Mouse (Mus musculus) hindbrain, postnatal 0 days (tissue): Measurements from ENCODE around the gene Tmcc2. TPM values are rescaled to one million over a fixed set of nuclear protein-coding genes. Genes with fewer than 3 reads are reported as not detected.

Source experiments
- ATAC-seq: fragments of 200-750 bp; cut with Nextera tagmentation; 2 replicates; pipeline ENCODE4 v1.8.0; 2017; ENCODE audit warnings: mild to moderate bottlenecking, moderate TSS enrichment, moderate library complexity
- DNase-seq: peaks from one replicate; pipeline ENCODE4 v3.0.0-alpha.2; 2015; ENCODE audit warnings: low spot score
- H3K27ac ChIP-seq: fragments of 300-500 bp; sonication (generic); 2 replicates; pipeline ENCODE4 v1.5.1; 2014; ENCODE audit warnings: mild to moderate bottlenecking
- H3K27me3 ChIP-seq: fragments of 300-500 bp; sonication (generic); 2 replicates; pipeline ENCODE4 v1.6.1; 2014; ENCODE audit warnings: low read length, mixed read lengths; ENCODE audit not compliant: insufficient read depth
- H3K36me3 ChIP-seq: fragments of 300-500 bp; sonication (generic); 2 replicates; pipeline ENCODE4 v1.6.1; 2014; ENCODE audit warnings: low read length, mixed read lengths; ENCODE audit not compliant: insufficient read depth
- H3K4me1 ChIP-seq: fragments of 300-500 bp; sonication (generic); 2 replicates; pipeline ENCODE4 v1.6.1; 2014; ENCODE audit warnings: antibody characterized with exemption, low read length, mixed read lengths; ENCODE audit not compliant: insufficient read depth
- H3K4me2 ChIP-seq: fragments of 300-500 bp; sonication (generic); 2 replicates; pipeline ENCODE4 v1.6.1; 2014; ENCODE audit warnings: low read depth, mild to moderate bottlenecking, low read length, moderate library complexity, mixed read lengths
- H3K4me3 ChIP-seq: fragments of 300-500 bp; sonication (generic); 2 replicates; pipeline ENCODE4 v1.5.1; 2014; ENCODE audit warnings: low read length
- H3K9ac ChIP-seq: fragments of 300-500 bp; sonication (generic); replicated peaks from 2 replicates; pipeline ENCODE4 v1.6.1; 2014; ENCODE audit warnings: mild to moderate bottlenecking, low read length, moderate library complexity, mixed read lengths
- H3K9me3 ChIP-seq: fragments of 300-500 bp; sonication (generic); 2 replicates; pipeline ENCODE4 v1.6.1; 2016; ENCODE audit warnings: low read length, mixed read lengths
- CTCF ChIP-seq: IDR thresholded peaks from 2 replicates; pipeline ENCODE4 v1.5.1; 2016; ENCODE audit warnings: antibody characterized with exemption, control low read depth, low read depth
- WGBS: fragments of 180-500 bp; shearing (Covaris S2); extraction: QIAGEN DNeasy Blood & Tissue Kit; methylation state at CpG from one replicate; pipeline ENCODE4 v1.1.7; 2014; 5-methylcytosine and 5-hydroxymethylcytosine counted together
- polyA plus RNA-seq: library from polyadenylated mRNA; unstranded; fragments of >200 nt; fragmentation: Nextera tagmentation; extraction: Ambion mirVana; gene quantifications from 2 replicates; pipeline ENCODE4 v1.2.1, GENCODE M21; 2015
- total RNA-seq: library from RNA; depleted of rRNA; stranded (reverse); fragments of >200 nt; gene quantifications from 2 replicates; pipeline ENCODE4 v1.2.3, GENCODE M21; 2014

Tmcc2 gene
- total and polyA plus RNA-seq, 2 experiments from 2014 or later = 33.5 to 138 TPM

DNA sequence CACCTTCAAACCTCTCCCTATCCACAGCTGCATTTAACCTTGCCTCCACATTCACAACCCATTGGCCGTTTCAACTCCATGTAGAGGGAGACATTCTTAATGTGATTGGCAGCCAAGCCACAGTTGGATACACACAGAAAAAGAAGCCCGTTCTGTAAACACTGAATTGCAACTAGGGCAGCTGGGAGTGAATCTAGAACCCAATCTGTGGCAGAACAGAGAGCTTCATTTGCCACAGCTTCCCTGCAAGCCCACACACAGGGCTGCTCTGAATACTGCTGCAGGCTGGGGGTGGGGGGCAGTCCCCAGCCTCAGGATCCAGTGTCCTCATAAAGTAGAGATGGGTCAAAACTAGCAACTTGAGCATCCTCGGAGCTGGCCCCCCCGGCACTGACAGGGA lies 4.8 kb downstream of the Tmcc2 start:
- Histone ChIP-seq H3K27me3 (no peaks in the 10 kb centered on the region), H3K4me1 (peaks cover 50% of the 10 kb centered on the region), H3K27ac (peak overlapping the region; percentile 34; the same call in 1 of the 2 replicates), H3K9ac (no peak overlapping the region), H3K36me3 (no peaks in the 10 kb centered on the region), H3K4me3 (no peak overlapping the region), H3K9me3 (no peaks in the 10 kb centered on the region), H3K4me2 (no peak overlapping the region)
- no peak for TF ChIP-seq CTCF
- WGBS = 61% methylated on average over 4 of the region's 4 CpGs
- no peak for ATAC-seq
- no peak for DNase-seq

DNA sequence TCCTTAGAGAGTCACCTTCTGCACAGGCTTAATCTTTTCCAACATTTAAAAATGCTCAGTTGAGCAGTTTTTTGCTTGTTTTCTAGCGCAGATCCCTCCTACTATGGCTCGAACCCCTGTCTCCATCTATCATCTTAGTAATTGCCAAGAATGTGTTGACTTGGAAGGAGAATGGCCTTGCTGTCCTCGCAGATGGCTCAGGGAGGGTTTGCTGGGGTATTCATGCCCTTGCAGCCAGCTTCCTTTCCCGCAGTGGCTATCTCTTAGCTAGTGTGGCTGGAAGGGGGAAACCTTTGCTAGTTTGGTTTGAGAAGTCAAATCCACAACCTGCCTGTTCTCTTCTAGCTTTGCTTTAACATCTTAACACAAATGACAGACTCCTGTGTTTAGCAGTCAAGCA lies 5.4 kb downstream of the Tmcc2 start:
- H3K4me2 ChIP-seq = peak overlapping the region; percentile 16; the same call in 1 of the 2 replicates

GRCm38 (mm10) chr1:132385266-132385665 lies 5.8 kb downstream of the Tmcc2 start:
- Histone ChIP-seq H3K4me1 (peaks cover 48% of the 10 kb centered on the region), H3K27me3 (no peaks in the 10 kb centered on the region), H3K9me3 (no peaks in the 10 kb centered on the region), H3K36me3 (no peaks in the 10 kb centered on the region; the same call in 1 of the 2 replicates), H3K4me2 (0 out of 2 replicates have a peak overlapping the region, but pooled peaks have one; percentile 27), H3K4me3 (no peak overlapping the region), H3K9ac (0 out of 2 replicates have a peak overlapping the region, but pooled peaks have one; percentile 13), H3K27ac (peak overlapping the region; percentile 34; the same call in 1 of the 2 replicates)
- 47% methylated on average over 14 of the region's 14 CpGs for WGBS
- TF ChIP-seq CTCF = no peak
- DNase-seq (no peak), ATAC-seq (no peak)

More for the DNA sequence above, 5.4 kb downstream of the Tmcc2 start:
- no peaks in the 10 kb centered on the region for H3K27me3 ChIP-seq
- DNase-seq = no peak
- peaks cover 50% of the 10 kb centered on the region for H3K4me1 ChIP-seq
- no peaks in the 10 kb centered on the region for H3K36me3 ChIP-seq
- no peaks in the 10 kb centered on the region for H3K9me3 ChIP-seq
- H3K27ac ChIP-seq = peak overlapping the region; percentile 34
- WGBS = 41% methylated on average over 4 of the region's 4 CpGs
- no peak overlapping the region for H3K4me3 ChIP-seq
- 0 out of 2 replicates have a peak overlapping the region, but pooled peaks have one; percentile 13 for H3K9ac ChIP-seq
- TF ChIP-seq CTCF = no peak
- no peak for ATAC-seq

- ATAC-seq (no peak), DNase-seq (no peak)
- Histone ChIP-seq H3K9ac (no peak overlapping the region), H3K4me2 (no peak overlapping the region), H3K27me3 (no peaks in the 10 kb centered on the region), H3K9me3 (no peaks in the 10 kb centered on the region), H3K4me3 (no peak overlapping the region), H3K4me1 (peaks cover 38% of the 10 kb centered on the region), H3K36me3 (peaks cover 6% of the 10 kb centered on the region; the same call in 1 of the 2 replicates), H3K27ac (no peak overlapping the region)
- TF ChIP-seq CTCF = no peak
- 65% methylated on average over 8 of the region's 8 CpGs for WGBS
Observed at GRCm38 (mm10) chr1:132384001-132384554, 7.0 kb downstream of the Tmcc2 start.

GRCm38 (mm10) chr1:132381929-132382328 lies 9.2 kb downstream of the Tmcc2 start:
- Histone ChIP-seq H3K4me3 (no peak overlapping the region), H3K36me3 (peaks cover 10% of the 10 kb centered on the region; the same call in 1 of the 2 replicates), H3K27ac (no peak overlapping the region), H3K4me2 (no peak overlapping the region), H3K9me3 (no peaks in the 10 kb centered on the region), H3K27me3 (no peaks in the 10 kb centered on the region), H3K4me1 (peaks cover 23% of the 10 kb centered on the region), H3K9ac (no peak overlapping the region)
- WGBS = 55% methylated on average over 10 of the region's 10 CpGs
- DNase-seq (no peak), ATAC-seq (no peak)
- TF ChIP-seq CTCF = 0 out of 2 replicates have a peak, but pooled peaks have one; percentile 2

DNA sequence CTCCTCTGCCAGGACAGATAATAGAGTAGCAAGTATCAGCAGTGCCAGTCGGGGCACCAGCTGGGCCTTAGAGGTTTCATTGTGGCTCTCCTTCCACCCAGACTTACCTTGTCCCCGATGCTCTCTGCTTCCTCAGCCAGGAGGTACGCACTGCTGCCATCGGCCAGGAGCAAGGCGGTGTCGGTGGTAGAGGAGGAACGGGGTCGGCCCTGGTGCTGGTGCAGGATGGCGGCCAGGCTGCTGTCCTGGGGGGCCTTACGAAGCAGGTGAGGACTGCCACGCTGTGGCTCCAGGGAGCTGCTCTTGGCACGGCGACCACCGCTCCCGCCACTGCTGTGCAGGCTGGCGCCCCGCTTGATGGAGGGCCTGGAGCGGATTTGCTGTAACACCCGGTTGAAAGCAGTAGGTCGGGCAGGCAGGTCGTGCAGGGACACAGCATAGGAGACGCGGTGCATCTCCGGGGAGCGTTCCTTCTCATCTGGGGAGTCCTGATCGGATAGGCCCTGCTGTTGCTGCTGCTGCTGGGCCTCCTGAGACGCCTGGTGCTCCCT lies 10.5 kb downstream of the Tmcc2 start:
- Histone ChIP-seq H3K9ac (no peak overlapping the region), H3K9me3 (no peaks in the 10 kb centered on the region), H3K4me3 (no peak overlapping the region), H3K36me3 (peaks cover 10% of the 10 kb centered on the region; the same call in 1 of the 2 replicates), H3K4me2 (no peak overlapping the region), H3K4me1 (peaks cover 16% of the 10 kb centered on the region), H3K27me3 (no peaks in the 10 kb centered on the region), H3K27ac (no peak overlapping the region)
- DNase-seq (no peak), ATAC-seq (no peak)
- 83% methylated on average over 27 of the region's 27 CpGs for WGBS
- TF ChIP-seq CTCF = no peak

GRCm38 (mm10) chr1:132377811-132378210 lies 13.3 kb downstream of the Tmcc2 start:
- H3K4me1 ChIP-seq = peaks cover 27% of the 10 kb centered on the region
- H3K4me2 ChIP-seq = no peak overlapping the region
- no peak for TF ChIP-seq CTCF
- no peak overlapping the region for H3K4me3 ChIP-seq
- no peak overlapping the region for H3K9ac ChIP-seq
- peaks cover 17% of the 10 kb centered on the region; the same call in 1 of the 2 replicates for H3K36me3 ChIP-seq
- 83% methylated on average over 3 of the region's 3 CpGs for WGBS
- no peaks in the 10 kb centered on the region for H3K27me3 ChIP-seq
- no peak overlapping the region for H3K27ac ChIP-seq
- ATAC-seq = no peak
- no peaks in the 10 kb centered on the region for H3K9me3 ChIP-seq
- no peak for DNase-seq
